Mouse (Mus musculus): ENCODE measurements at regions not wholly inside any gene's neighbourhood (a gene's known extent, or its start where the extent isn't known, plus 50 kb on each side); places are given as distances from the start of the nearest gene placed in this dataset.

DNA sequence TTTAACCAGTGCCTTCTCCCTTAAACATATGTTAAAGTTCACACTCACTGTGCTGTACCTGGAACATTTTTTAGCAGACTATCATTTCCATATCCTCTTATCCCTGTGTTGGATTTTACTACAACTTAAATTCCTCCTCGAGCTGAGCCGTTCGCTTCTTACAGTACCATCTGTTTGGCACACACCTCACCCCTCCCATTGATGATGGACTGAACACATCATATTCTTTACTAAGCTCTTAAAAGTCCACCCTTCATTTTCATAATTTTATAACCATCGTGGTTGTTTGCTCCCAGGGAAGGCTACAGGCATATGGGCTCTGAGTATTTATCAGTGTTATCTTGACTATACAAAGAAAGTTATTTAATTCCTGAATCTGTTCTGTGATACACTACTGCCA is 209.4 kb upstream of the Sptlc3 start:
- no peaks in the 10 kb centered on the region for H3K36me3 ChIP-seq (replicated peaks; ENCODE audit: control insufficient read depth, insufficient read depth, low read depth, low read length)
- 83% methylated on average over 4 of the region's 4 CpGs for WGBS

GRCm38 (mm10) chr2:139286446-139286845 is 207.3 kb upstream of the Sptlc3 start:
- Histone ChIP-seq H3K27ac (replicated peaks; ENCODE audit: low read depth, low read length) (no peak overlapping the region), H3K4me1 (ENCODE audit: control insufficient read depth, insufficient read depth, low read length) (no peaks in the 10 kb centered on the region), H3K9me3 (replicated peaks; ENCODE audit: control insufficient read depth, low read length) (no peaks in the 10 kb centered on the region), H3K27me3 (ENCODE audit: control insufficient read depth, insufficient read depth, low read length) (no peaks in the 10 kb centered on the region), H3K9ac (replicated peaks; ENCODE audit: low read length) (no peak overlapping the region), H3K4me2 (ENCODE audit: low read depth, low read length) (no peak overlapping the region), H3K4me3 (ENCODE audit: low read depth, low read length) (no peak overlapping the region), H3K36me3 (replicated peaks; ENCODE audit: control insufficient read depth, insufficient read depth, low read depth, low read length) (no peaks in the 10 kb centered on the region)
- no peak for DNase-seq (ENCODE audit: low spot score)
- WGBS = 51% methylated on average over 2 of the region's 2 CpGs
- ATAC-seq (replicated peaks; ENCODE audit: insufficient number of reproducible peaks, low FRiP score, low TSS enrichment, low read depth) = no peak

More for the DNA sequence above, 209.4 kb upstream of the Sptlc3 start:
- no peaks in the 10 kb centered on the region for H3K9me3 ChIP-seq (replicated peaks; ENCODE audit: control insufficient read depth, low read length)
- no peaks in the 10 kb centered on the region for H3K27me3 ChIP-seq (ENCODE audit: control insufficient read depth, insufficient read depth, low read length)
- no peaks in the 10 kb centered on the region for H3K4me1 ChIP-seq (ENCODE audit: control insufficient read depth, insufficient read depth, low read length)
- no peak overlapping the region for H3K4me2 ChIP-seq (ENCODE audit: low read depth, low read length)
- ATAC-seq (replicated peaks; ENCODE audit: insufficient number of reproducible peaks, low FRiP score, low TSS enrichment, low read depth) (no peak), DNase-seq (ENCODE audit: low spot score) (no peak)
- no peak overlapping the region for H3K9ac ChIP-seq (replicated peaks; ENCODE audit: low read length)
- no peak overlapping the region for H3K4me3 ChIP-seq (ENCODE audit: low read depth, low read length)
- no peak overlapping the region for H3K27ac ChIP-seq (replicated peaks; ENCODE audit: low read depth, low read length)

- Histone ChIP-seq H3K9me3 (replicated peaks; ENCODE audit: control insufficient read depth, low read length) (no peaks in the 10 kb centered on the region), H3K4me3 (ENCODE audit: low read depth, low read length) (no peak overlapping the region), H3K27ac (replicated peaks; ENCODE audit: low read depth, low read length) (no peak overlapping the region), H3K4me2 (ENCODE audit: low read depth, low read length) (no peak overlapping the region), H3K4me1 (ENCODE audit: control insufficient read depth, insufficient read depth, low read length) (no peaks in the 10 kb centered on the region), H3K36me3 (replicated peaks; ENCODE audit: control insufficient read depth, insufficient read depth, low read depth, low read length) (no peaks in the 10 kb centered on the region), H3K27me3 (ENCODE audit: control insufficient read depth, insufficient read depth, low read length) (no peaks in the 10 kb centered on the region), H3K9ac (replicated peaks; ENCODE audit: low read length) (no peak overlapping the region)
- DNase-seq (ENCODE audit: low spot score) (peak; percentile 81), ATAC-seq (replicated peaks; ENCODE audit: insufficient number of reproducible peaks, low FRiP score, low TSS enrichment, low read depth) (no peak)
- WGBS = 65% methylated on average over 6 of the region's 6 CpGs
Observed at GRCm38 (mm10) chr2:139298541-139299152, 195.1 kb upstream of the Sptlc3 start.

DNA sequence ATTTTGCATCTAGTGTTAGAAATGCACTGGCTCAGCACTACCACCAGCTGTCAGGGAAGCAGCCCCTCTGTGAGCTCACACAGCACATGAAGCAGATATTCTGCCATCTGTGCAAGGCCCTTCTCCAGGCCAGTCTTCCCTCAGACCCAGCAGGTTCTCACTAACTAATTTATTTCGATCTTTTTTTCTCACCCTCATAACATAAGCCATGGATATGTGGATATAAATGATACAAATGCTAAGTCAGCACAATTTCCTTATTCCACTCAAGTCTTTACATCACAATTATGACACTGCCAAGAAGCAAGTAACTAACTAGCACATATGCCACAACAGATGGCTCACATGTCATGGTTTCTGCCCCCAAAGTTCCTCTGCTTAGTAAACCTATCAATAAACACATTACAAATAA is 182.3 kb upstream of the Sptlc3 start:
- Histone ChIP-seq H3K9me3 (replicated peaks; ENCODE audit: control insufficient read depth, low read length) (no peaks in the 10 kb centered on the region), H3K27me3 (ENCODE audit: control insufficient read depth, insufficient read depth, low read length) (no peaks in the 10 kb centered on the region), H3K4me2 (ENCODE audit: low read depth, low read length) (no peak overlapping the region), H3K9ac (replicated peaks; ENCODE audit: low read length) (no peak overlapping the region), H3K36me3 (replicated peaks; ENCODE audit: control insufficient read depth, insufficient read depth, low read depth, low read length) (no peaks in the 10 kb centered on the region), H3K27ac (replicated peaks; ENCODE audit: low read depth, low read length) (no peak overlapping the region), H3K4me1 (ENCODE audit: control insufficient read depth, insufficient read depth, low read length) (no peaks in the 10 kb centered on the region), H3K4me3 (ENCODE audit: low read depth, low read length) (no peak overlapping the region)
- DNase-seq (ENCODE audit: low spot score) (no peak), ATAC-seq (replicated peaks; ENCODE audit: insufficient number of reproducible peaks, low FRiP score, low TSS enrichment, low read depth) (no peak)
- 84% methylated on average over 1 of the region's 1 CpGs for WGBS

GRCm38 (mm10) chr2:139312053-139312452 is 181.7 kb upstream of the Sptlc3 start:
- Histone ChIP-seq H3K9me3 (replicated peaks; ENCODE audit: control insufficient read depth, low read length) (no peaks in the 10 kb centered on the region), H3K27ac (replicated peaks; ENCODE audit: low read depth, low read length) (no peak overlapping the region), H3K4me2 (ENCODE audit: low read depth, low read length) (no peak overlapping the region), H3K4me1 (ENCODE audit: control insufficient read depth, insufficient read depth, low read length) (no peaks in the 10 kb centered on the region), H3K36me3 (replicated peaks; ENCODE audit: control insufficient read depth, insufficient read depth, low read depth, low read length) (no peaks in the 10 kb centered on the region), H3K27me3 (ENCODE audit: control insufficient read depth, insufficient read depth, low read length) (no peaks in the 10 kb centered on the region), H3K4me3 (ENCODE audit: low read depth, low read length) (no peak overlapping the region), H3K9ac (replicated peaks; ENCODE audit: low read length) (no peak overlapping the region)
- ATAC-seq (replicated peaks; ENCODE audit: insufficient number of reproducible peaks, low FRiP score, low TSS enrichment, low read depth) (no peak), DNase-seq (ENCODE audit: low spot score) (no peak)
- 92% methylated on average over 4 of the region's 4 CpGs for WGBS

DNA sequence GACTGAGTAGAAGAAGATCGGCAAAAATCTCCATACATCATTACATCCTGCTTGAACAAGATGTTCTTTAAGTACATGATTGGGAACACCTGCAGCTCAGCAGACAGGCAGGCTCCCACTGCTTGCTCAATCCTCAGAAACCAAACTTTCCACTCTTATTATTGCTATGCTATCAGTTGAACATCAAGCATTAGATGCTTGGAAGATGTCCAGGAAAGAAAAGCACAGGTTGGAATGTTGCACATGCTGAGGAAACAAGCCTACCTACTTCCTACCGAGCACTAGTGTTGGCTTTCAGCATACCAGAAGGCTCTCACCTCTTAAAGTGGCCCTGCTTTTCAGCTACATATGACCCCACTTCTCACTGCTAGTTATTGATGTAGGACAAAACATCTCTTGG is 171.2 kb upstream of the Sptlc3 start:
- no peak for ATAC-seq (replicated peaks; ENCODE audit: insufficient number of reproducible peaks, low FRiP score, low TSS enrichment, low read depth)
- no peaks in the 10 kb centered on the region for H3K36me3 ChIP-seq (replicated peaks; ENCODE audit: control insufficient read depth, insufficient read depth, low read depth, low read length)
- H3K4me1 ChIP-seq (ENCODE audit: control insufficient read depth, insufficient read depth, low read length) = no peaks in the 10 kb centered on the region
- no peak overlapping the region for H3K4me3 ChIP-seq (ENCODE audit: low read depth, low read length)
- H3K9ac ChIP-seq (replicated peaks; ENCODE audit: low read length) = no peak overlapping the region
- no peak for DNase-seq (ENCODE audit: low spot score)
- H3K27me3 ChIP-seq (ENCODE audit: control insufficient read depth, insufficient read depth, low read length) = no peaks in the 10 kb centered on the region
- H3K9me3 ChIP-seq (replicated peaks; ENCODE audit: control insufficient read depth, low read length) = no peaks in the 10 kb centered on the region
- no peak overlapping the region for H3K4me2 ChIP-seq (ENCODE audit: low read depth, low read length)
- H3K27ac ChIP-seq (replicated peaks; ENCODE audit: low read depth, low read length) = no peak overlapping the region
- 63% methylated on average over 2 of the region's 2 CpGs for WGBS

DNA sequence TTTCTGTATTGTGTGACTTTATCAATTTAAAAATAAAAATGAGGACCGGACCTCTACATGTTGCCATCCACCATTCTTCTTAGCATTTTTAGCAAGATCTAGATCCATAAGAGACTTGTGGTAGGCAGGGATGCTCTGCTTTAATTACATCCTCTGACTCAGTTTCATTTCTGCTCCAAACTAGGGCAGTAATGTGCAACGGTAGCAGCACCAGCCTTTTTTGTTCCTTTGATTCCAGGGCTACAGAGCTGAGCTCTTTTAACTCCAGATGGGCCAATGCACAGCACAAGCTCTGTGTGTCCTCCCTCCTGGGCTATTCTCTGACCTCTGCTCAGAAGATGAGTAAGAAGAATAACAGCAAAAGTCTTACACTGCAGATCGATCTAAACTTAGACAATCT is 168.2 kb upstream of the Sptlc3 start:
- Histone ChIP-seq H3K4me2 (ENCODE audit: low read depth, low read length) (no peak overlapping the region), H3K4me1 (ENCODE audit: control insufficient read depth, insufficient read depth, low read length) (no peaks in the 10 kb centered on the region), H3K4me3 (ENCODE audit: low read depth, low read length) (no peak overlapping the region), H3K27me3 (ENCODE audit: control insufficient read depth, insufficient read depth, low read length) (no peaks in the 10 kb centered on the region), H3K27ac (replicated peaks; ENCODE audit: low read depth, low read length) (no peak overlapping the region), H3K9me3 (replicated peaks; ENCODE audit: control insufficient read depth, low read length) (no peaks in the 10 kb centered on the region), H3K9ac (replicated peaks; ENCODE audit: low read length) (no peak overlapping the region), H3K36me3 (replicated peaks; ENCODE audit: control insufficient read depth, insufficient read depth, low read depth, low read length) (no peaks in the 10 kb centered on the region)
- 75% methylated on average over 3 of the region's 3 CpGs for WGBS
- ATAC-seq (replicated peaks; ENCODE audit: insufficient number of reproducible peaks, low FRiP score, low TSS enrichment, low read depth) (no peak), DNase-seq (ENCODE audit: low spot score) (no peak)

DNA sequence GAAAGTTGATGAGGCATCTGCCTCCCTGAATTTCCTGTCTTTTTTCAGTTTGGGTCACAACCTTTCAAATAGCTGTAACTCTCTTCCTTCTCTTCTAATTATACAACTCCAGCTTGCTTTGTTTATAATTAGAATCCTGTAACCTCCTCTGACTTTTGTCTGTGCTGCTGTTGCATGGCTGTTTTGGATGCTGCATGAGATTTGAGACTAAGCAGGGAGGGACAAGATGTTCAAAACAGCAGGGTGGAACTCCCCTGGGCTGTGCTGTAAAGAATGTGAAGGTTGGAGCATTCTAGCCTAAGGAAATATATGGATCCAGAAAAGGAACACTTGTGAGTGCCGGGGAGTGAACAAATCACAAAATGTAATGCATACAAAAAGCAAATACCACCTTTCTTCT is 159.0 kb upstream of the Sptlc3 start:
- no peak for DNase-seq (ENCODE audit: low spot score)
- no peaks in the 10 kb centered on the region for H3K36me3 ChIP-seq (replicated peaks; ENCODE audit: control insufficient read depth, insufficient read depth, low read depth, low read length)
- H3K9ac ChIP-seq (replicated peaks; ENCODE audit: low read length) = no peak overlapping the region
- no peak overlapping the region for H3K4me3 ChIP-seq (ENCODE audit: low read depth, low read length)
- H3K4me2 ChIP-seq (ENCODE audit: low read depth, low read length) = no peak overlapping the region
- WGBS = 51% methylated on average over 1 of the region's 1 CpGs
- H3K27ac ChIP-seq (replicated peaks; ENCODE audit: low read depth, low read length) = no peak overlapping the region
- no peaks in the 10 kb centered on the region for H3K9me3 ChIP-seq (replicated peaks; ENCODE audit: control insufficient read depth, low read length)
- ATAC-seq (replicated peaks; ENCODE audit: insufficient number of reproducible peaks, low FRiP score, low TSS enrichment, low read depth) = no peak
- no peaks in the 10 kb centered on the region for H3K27me3 ChIP-seq (ENCODE audit: control insufficient read depth, insufficient read depth, low read length)
- no peaks in the 10 kb centered on the region for H3K4me1 ChIP-seq (ENCODE audit: control insufficient read depth, insufficient read depth, low read length)
